Mouse (Mus musculus) lung, embryonic 14.5 days (tissue): ENCODE results near the gene Prox1. TPM values are rescaled to one million over a fixed set of nuclear protein-coding genes. Genes with fewer than 3 reads are reported as not detected.

Experiments used
- ATAC-seq: fragments of 200-750 bp; cut with Nextera tagmentation; 2 replicates; pipeline ENCODE4 v1.8.0; 2017; ENCODE audit warnings: mild to moderate bottlenecking, moderate TSS enrichment, moderate library complexity; ENCODE audit not compliant: insufficient read depth
- DNase-seq: peaks from one replicate; pipeline ENCODE4 v3.0.0-alpha.2; 2015
- H3K27ac ChIP-seq: fragments of 300-500 bp; sonication (generic); 2 replicates; pipeline ENCODE4 v1.5.1; 2014; ENCODE audit warnings: low read depth, mild to moderate bottlenecking, moderate library complexity
- H3K27me3 ChIP-seq: fragments of 300-500 bp; sonication (generic); 2 replicates; pipeline ENCODE4 v1.6.1; 2014; ENCODE audit warnings: low read length, control low read depth; ENCODE audit not compliant: insufficient read depth
- H3K36me3 ChIP-seq: fragments of 300-500 bp; sonication (generic); 2 replicates; pipeline ENCODE4 v1.6.1; 2014; ENCODE audit warnings: control low read depth; ENCODE audit not compliant: insufficient read depth
- H3K4me1 ChIP-seq: fragments of 300-500 bp; sonication (generic); 2 replicates; pipeline ENCODE4 v1.6.1; 2014; ENCODE audit warnings: antibody characterized with exemption, control low read depth; ENCODE audit not compliant: insufficient read depth
- H3K4me2 ChIP-seq: fragments of 300-500 bp; sonication (generic); 2 replicates; pipeline ENCODE4 v1.6.1; 2014; ENCODE audit warnings: mild to moderate bottlenecking
- H3K4me3 ChIP-seq: fragments of 300-500 bp; sonication (generic); 2 replicates; pipeline ENCODE4 v1.5.1; 2014; ENCODE audit warnings: low read depth, low read length
- H3K9ac ChIP-seq: fragments of 300-500 bp; sonication (generic); 2 replicates; pipeline ENCODE4 v1.6.1; 2014
- H3K9me3 ChIP-seq: fragments of 300-500 bp; sonication (generic); 2 replicates; pipeline ENCODE4 v1.6.1; 2016; ENCODE audit warnings: low read depth, low read length, control low read depth
- CTCF ChIP-seq: IDR thresholded peaks from 2 replicates; pipeline ENCODE4 v1.5.1; 2016; ENCODE audit warnings: antibody characterized with exemption, low read depth
- WGBS: fragments of 180-500 bp; shearing (Covaris S2); extraction: QIAGEN DNeasy Blood & Tissue Kit; methylation state at CpG from one replicate; pipeline ENCODE4 v1.1.7; 2014; 5-methylcytosine and 5-hydroxymethylcytosine counted together
- polyA plus RNA-seq: library from polyadenylated mRNA; unstranded; fragments of >200 nt; fragmentation: Nextera tagmentation; extraction: Ambion mirVana; gene quantifications from 2 replicates; pipeline ENCODE4 v1.2.1, GENCODE M21; 2014

Gene Prox1
- polyA plus RNA-seq, 1 experiment from 2014 or later = 2.0 TPM

- no peaks in the 10 kb centered on the region for H3K36me3 ChIP-seq
- ATAC-seq (peak; percentile 50; the same call in 1 of the 2 replicates), DNase-seq (no peak)
- no peak overlapping the region for H3K9ac ChIP-seq
- H3K4me3 ChIP-seq = no peak overlapping the region
- H3K4me1 ChIP-seq = 0 out of 2 replicates have a peak, but pooled peaks cover 7% of the 10 kb centered on the region
- H3K9me3 ChIP-seq = no peaks in the 10 kb centered on the region
- no peaks in the 10 kb centered on the region for H3K27me3 ChIP-seq
- WGBS = 69% methylated on average over 14 of the region's 14 CpGs
- TF ChIP-seq CTCF = no peak
- H3K27ac ChIP-seq = no peak overlapping the region
- H3K4me2 ChIP-seq = no peak overlapping the region
These were observed 45.4 kb downstream of the Prox1 start for GRCm38 (mm10) chr1:190124961-190125739.

GRCm38 (mm10) chr1:190123404-190123803 is 47.1 kb downstream of the Prox1 start:
- H3K36me3 ChIP-seq = no peaks in the 10 kb centered on the region
- 0 out of 2 replicates have a peak, but pooled peaks cover 5% of the 10 kb centered on the region for H3K4me1 ChIP-seq

GRCm38 (mm10) chr1:190115985-190116384 is 54.5 kb downstream of the Prox1 start:
- 83% methylated on average over 1 of the region's 1 CpGs for WGBS
- Histone ChIP-seq H3K9ac (no peak overlapping the region), H3K36me3 (no peaks in the 10 kb centered on the region), H3K4me2 (no peak overlapping the region), H3K27ac (no peak overlapping the region), H3K4me1 (no peaks in the 10 kb centered on the region), H3K27me3 (no peaks in the 10 kb centered on the region), H3K9me3 (peaks cover 5% of the 10 kb centered on the region; the same call in 1 of the 2 replicates), H3K4me3 (no peak overlapping the region)
- no peak for DNase-seq
- peak; percentile 32; the same call in 1 of the 2 replicates for TF ChIP-seq CTCF
- ATAC-seq = no peak

More at GRCm38 (mm10) chr1:190123404-190123803, 47.1 kb downstream of the Prox1 start:
- H3K27ac ChIP-seq = no peak overlapping the region
- WGBS = 87% methylated on average over 13 of the region's 13 CpGs
- H3K27me3 ChIP-seq = no peaks in the 10 kb centered on the region
- DNase-seq (no peak), ATAC-seq (no peak)
- H3K4me3 ChIP-seq = no peak overlapping the region
- no peaks in the 10 kb centered on the region for H3K9me3 ChIP-seq
- no peak overlapping the region for H3K9ac ChIP-seq
- H3K4me2 ChIP-seq = no peak overlapping the region
- no peak for TF ChIP-seq CTCF

- Histone ChIP-seq H3K4me3 (no peak overlapping the region), H3K27ac (no peak overlapping the region), H3K9ac (no peak overlapping the region), H3K4me1 (0 out of 2 replicates have a peak, but pooled peaks cover 3% of the 10 kb centered on the region), H3K9me3 (peaks cover 5% of the 10 kb centered on the region; the same call in 1 of the 2 replicates), H3K4me2 (no peak overlapping the region), H3K27me3 (no peaks in the 10 kb centered on the region), H3K36me3 (no peaks in the 10 kb centered on the region)
- no peak for TF ChIP-seq CTCF
- 60% methylated on average over 6 of the region's 6 CpGs for WGBS
- DNase-seq (no peak), ATAC-seq (no peak)
These were observed 58.8 kb downstream of the Prox1 start for GRCm38 (mm10) chr1:190111741-190112140.

- no peak overlapping the region for H3K9ac ChIP-seq
- H3K9me3 ChIP-seq = no peaks in the 10 kb centered on the region
- H3K27me3 ChIP-seq = no peaks in the 10 kb centered on the region
- 89% methylated on average over 1 of the region's 1 CpGs for WGBS
- H3K27ac ChIP-seq = no peak overlapping the region
- DNase-seq = no peak
- TF ChIP-seq CTCF = no peak
- H3K4me2 ChIP-seq = no peak overlapping the region
- no peak overlapping the region for H3K4me3 ChIP-seq
- peaks cover 6% of the 10 kb centered on the region; the same call in 1 of the 2 replicates for H3K4me1 ChIP-seq
- no peak for ATAC-seq
- H3K36me3 ChIP-seq = no peaks in the 10 kb centered on the region
These were observed 62.9 kb downstream of the Prox1 start for GRCm38 (mm10) chr1:190107587-190107986.

- no peaks in the 10 kb centered on the region for H3K27me3 ChIP-seq
- peaks cover 6% of the 10 kb centered on the region; the same call in 1 of the 2 replicates for H3K4me1 ChIP-seq
- no peak overlapping the region for H3K27ac ChIP-seq
- no peaks in the 10 kb centered on the region for H3K9me3 ChIP-seq
- no peak overlapping the region for H3K4me3 ChIP-seq
- no peak for TF ChIP-seq CTCF
- peak; percentile 44; the same call in 1 of the 2 replicates for ATAC-seq
- WGBS = 30% methylated on average over 16 of the region's 16 CpGs
- no peaks in the 10 kb centered on the region for H3K36me3 ChIP-seq
- peak; percentile 34 for DNase-seq
- H3K4me2 ChIP-seq = no peak overlapping the region
- H3K9ac ChIP-seq = no peak overlapping the region
These were observed 63.7 kb downstream of the Prox1 start for GRCm38 (mm10) chr1:190106674-190107420.

DNA sequence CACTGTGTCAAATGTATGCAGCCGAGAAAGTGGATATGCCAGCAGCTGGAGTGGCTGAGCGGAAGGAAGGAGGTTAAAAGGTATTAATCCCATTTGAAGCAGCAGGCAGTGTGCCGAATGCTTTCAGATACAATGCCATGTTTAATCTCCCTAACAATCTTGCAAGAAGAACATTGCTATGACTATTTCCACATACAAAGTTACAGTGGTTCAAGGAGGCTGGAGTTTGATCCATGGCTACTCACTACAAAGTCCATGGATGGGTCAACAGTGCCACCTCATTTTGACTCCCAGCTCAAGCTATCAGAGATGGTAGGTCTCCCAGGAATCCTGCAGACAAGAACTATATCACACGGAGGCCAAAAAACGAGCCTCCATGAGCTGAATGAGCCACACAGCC is 64.5 kb downstream of the Prox1 start:
- DNase-seq = peak; percentile 19
- ATAC-seq = no peak
- Histone ChIP-seq H3K9ac (no peak overlapping the region), H3K9me3 (no peaks in the 10 kb centered on the region), H3K27me3 (no peaks in the 10 kb centered on the region), H3K4me2 (no peak overlapping the region), H3K4me3 (no peak overlapping the region), H3K36me3 (no peaks in the 10 kb centered on the region), H3K27ac (no peak overlapping the region), H3K4me1 (peaks cover 6% of the 10 kb centered on the region; the same call in 1 of the 2 replicates)
- 56% methylated on average over 5 of the region's 5 CpGs for WGBS
- TF ChIP-seq CTCF = no peak
